Mouse (Mus musculus) lung, postnatal 0 days (tissue): ENCODE data around the gene Rap1gap2. TPM values are rescaled to one million over a fixed set of nuclear protein-coding genes. Genes with fewer than 3 reads are reported as not detected.

Source experiments
- ATAC-seq: fragments of 200-750 bp; cut with Nextera tagmentation; 2 replicates; pipeline ENCODE4 v1.8.0; 2017; ENCODE audit warnings: moderate library complexity
- DNase-seq: peaks from one replicate; pipeline ENCODE4 v3.0.0-alpha.2; 2016; ENCODE audit warnings: low spot score
- H3K27ac ChIP-seq: fragments of 300-500 bp; sonication (generic); 2 replicates; pipeline ENCODE4 v1.5.1; 2014; ENCODE audit warnings: antibody characterized with exemption, mild to moderate bottlenecking, low read length, mixed read lengths
- H3K27me3 ChIP-seq: fragments of 300-500 bp; sonication (generic); replicated peaks from 2 replicates; pipeline ENCODE4 v1.6.1; 2014; ENCODE audit warnings: low read length, mixed read lengths; ENCODE audit not compliant: insufficient read depth
- H3K36me3 ChIP-seq: fragments of 300-500 bp; sonication (generic); 2 replicates; pipeline ENCODE4 v1.6.1; 2014; ENCODE audit warnings: low read length, mixed read lengths; ENCODE audit not compliant: insufficient read depth
- H3K4me1 ChIP-seq: fragments of 300-500 bp; sonication (generic); 2 replicates; pipeline ENCODE4 v1.6.1; 2014; ENCODE audit warnings: antibody characterized with exemption, low read depth, low read length, mixed read lengths; ENCODE audit not compliant: insufficient read depth
- H3K4me2 ChIP-seq: fragments of 300-500 bp; sonication (generic); replicated peaks from 2 replicates; pipeline ENCODE4 v1.6.1; 2014; ENCODE audit warnings: low read depth, mild to moderate bottlenecking, low read length, moderate library complexity, mixed read lengths
- H3K4me3 ChIP-seq: fragments of 300-500 bp; sonication (generic); 2 replicates; pipeline ENCODE4 v1.5.1; 2014; ENCODE audit warnings: low read depth, low read length
- H3K9ac ChIP-seq: fragments of 300-500 bp; sonication (generic); replicated peaks from 2 replicates; pipeline ENCODE4 v1.6.1; 2014; ENCODE audit warnings: low read depth, mild to moderate bottlenecking
- H3K9me3 ChIP-seq: fragments of 300-500 bp; sonication (generic); 2 replicates; pipeline ENCODE4 v1.6.1; 2016; ENCODE audit warnings: low read length, mixed read lengths
- CTCF ChIP-seq: IDR thresholded peaks from 2 replicates; pipeline ENCODE4 v1.5.1; 2016; ENCODE audit warnings: antibody characterized with exemption, mild to moderate bottlenecking
- EP300 ChIP-seq: IDR thresholded peaks from 2 replicates; pipeline ENCODE4 v1.6.1; 2016; ENCODE audit warnings: antibody characterized with exemption, mild to moderate bottlenecking, control low read depth
- WGBS: fragments of 180-500 bp; shearing (Covaris S2); extraction: QIAGEN DNeasy Blood & Tissue Kit; methylation state at CpG from one replicate; pipeline ENCODE4 v1.1.7; 2014; 5-methylcytosine and 5-hydroxymethylcytosine counted together
- polyA plus RNA-seq: library from polyadenylated mRNA; unstranded; fragments of >200 nt; fragmentation: Nextera tagmentation; extraction: Ambion mirVana; gene quantifications from 2 replicates; pipeline ENCODE4 v1.2.1, GENCODE M21; 2015

Rap1gap2 gene
- polyA plus RNA-seq, 1 experiment from 2014 or later = 1.1 TPM

- Histone ChIP-seq H3K4me3 (peak overlapping the region; percentile 86), H3K27ac (peak overlapping the region; percentile 89), H3K4me1 (peaks cover 18% of the 10 kb centered on the region; the same call in 1 of the 2 replicates), H3K9ac (peak overlapping the region; percentile 70), H3K9me3 (no peaks in the 10 kb centered on the region), H3K36me3 (no peaks in the 10 kb centered on the region), H3K27me3 (no peaks in the 10 kb centered on the region), H3K4me2 (peak overlapping the region; percentile 94)
- TF ChIP-seq CTCF = no peak
- TF ChIP-seq EP300 = no peak
- DNase-seq = peak; percentile 74
- WGBS = 2% methylated on average over 43 of the region's 53 CpGs
- ATAC-seq = peak; percentile 46
Measured at GRCm38 (mm10) chr11:74649647-74650551, 39.2 kb upstream of the Rap1gap2 start.

- peaks cover 18% of the 10 kb centered on the region; the same call in 1 of the 2 replicates for H3K4me1 ChIP-seq
- H3K27me3 ChIP-seq = no peaks in the 10 kb centered on the region
- 1% methylated on average over 43 of the region's 58 CpGs for WGBS
- H3K4me2 ChIP-seq = peak within 1 kb of the TSS; percentile 94
- no peaks in the 10 kb centered on the region for H3K9me3 ChIP-seq
- H3K27ac ChIP-seq = peak within 1 kb of the TSS; percentile 89
- ATAC-seq (peak; percentile 95), DNase-seq (peak; percentile 98)
- H3K9ac ChIP-seq = peak within 1 kb of the TSS; percentile 70
- H3K36me3 ChIP-seq = no peaks in the 10 kb centered on the region
- peak within 1 kb of the TSS; percentile 86 for H3K4me3 ChIP-seq
- TF ChIP-seq EP300 (peak; percentile 60; the same call in 1 of the 2 replicates), CTCF (no peak; the same call in 1 of the 2 replicates)
Measured at GRCm38 (mm10) chr11:74649095-74649646, 38.5 kb upstream of the Rap1gap2 start, which contains the start of gene Cluh. Gene Cluh (plus strand): TSS chr11:74649495.

GRCm38 (mm10) chr11:74648676-74649075 is 38.0 kb upstream of the Rap1gap2 start:
- no peaks in the 10 kb centered on the region for H3K36me3 ChIP-seq
- H3K9me3 ChIP-seq = no peaks in the 10 kb centered on the region
- no peak overlapping the region; the same call in 1 of the 2 replicates for H3K9ac ChIP-seq
- peak overlapping the region; percentile 86 for H3K4me3 ChIP-seq
- H3K27ac ChIP-seq = peak overlapping the region; percentile 70
- peaks cover 18% of the 10 kb centered on the region; the same call in 1 of the 2 replicates for H3K4me1 ChIP-seq
- no peak for DNase-seq
- H3K27me3 ChIP-seq = no peaks in the 10 kb centered on the region
- no peak for TF ChIP-seq CTCF
- H3K4me2 ChIP-seq = peak overlapping the region; percentile 94
- ATAC-seq = no peak
- WGBS = 7% methylated on average over 1 of the region's 1 CpGs

- H3K9ac ChIP-seq = no peak overlapping the region
- DNase-seq (peak; percentile 52), ATAC-seq (no peak)
- no peaks in the 10 kb centered on the region for H3K36me3 ChIP-seq
- no peak for TF ChIP-seq EP300
- no peak for TF ChIP-seq CTCF
- 83% methylated on average over 1 of the region's 1 CpGs for WGBS
- no peak overlapping the region for H3K4me3 ChIP-seq
- H3K4me1 ChIP-seq = peaks cover 18% of the 10 kb centered on the region; the same call in 1 of the 2 replicates
- H3K4me2 ChIP-seq = no peak overlapping the region
- no peaks in the 10 kb centered on the region for H3K9me3 ChIP-seq
- H3K27me3 ChIP-seq = no peaks in the 10 kb centered on the region
- 0 out of 2 replicates have a peak overlapping the region, but pooled peaks have one; percentile 23 for H3K27ac ChIP-seq
Measured at GRCm38 (mm10) chr11:74647966-74648365, 37.3 kb upstream of the Rap1gap2 start.

GRCm38 (mm10) chr11:74639628-74640027 is 28.9 kb upstream of the Rap1gap2 start:
- no peaks in the 10 kb centered on the region for H3K36me3 ChIP-seq
- no peaks in the 10 kb centered on the region for H3K27me3 ChIP-seq
- no peak overlapping the region for H3K9ac ChIP-seq
- peaks cover 21% of the 10 kb centered on the region; the same call in 1 of the 2 replicates for H3K4me1 ChIP-seq
- TF ChIP-seq EP300 (no peak), CTCF (no peak)
- 37% methylated on average over 1 of the region's 1 CpGs for WGBS
- ATAC-seq = no peak
- peak overlapping the region; percentile 88 for H3K27ac ChIP-seq
- no peaks in the 10 kb centered on the region for H3K9me3 ChIP-seq
- H3K4me2 ChIP-seq = no peak overlapping the region
- DNase-seq = peak; percentile 29
- no peak overlapping the region for H3K4me3 ChIP-seq

- peak; percentile 73 for ATAC-seq
Measured at GRCm38 (mm10) chr11:74638791-74639411, 28.2 kb upstream of the Rap1gap2 start.

More at GRCm38 (mm10) chr11:74638791-74639411, 28.2 kb upstream of the Rap1gap2 start:
- peak; percentile 86 for DNase-seq
- no peaks in the 10 kb centered on the region for H3K9me3 ChIP-seq
- H3K36me3 ChIP-seq = no peaks in the 10 kb centered on the region
- H3K9ac ChIP-seq = peak overlapping the region; percentile 52
- no peak; the same call in 1 of the 2 replicates for TF ChIP-seq EP300
- no peak for TF ChIP-seq CTCF
- H3K27ac ChIP-seq = peak overlapping the region; percentile 88
- H3K27me3 ChIP-seq = no peaks in the 10 kb centered on the region
- H3K4me2 ChIP-seq = peak overlapping the region; percentile 90
- WGBS = 17% methylated on average over 9 of the region's 9 CpGs
- peaks cover 21% of the 10 kb centered on the region; the same call in 1 of the 2 replicates for H3K4me1 ChIP-seq
- peak overlapping the region; percentile 61 for H3K4me3 ChIP-seq
